Mouse (Mus musculus): ENCODE measurements around the gene Map3k13. TPM values are rescaled to one million over a fixed set of nuclear protein-coding genes. Genes with fewer than 3 reads are reported as not detected.
A peak's percentile ranks its signal among the peaks of the same experiment; 100 is the strongest.
"Not testable (repeated sequence)": the region's sequence is repeated elsewhere in the genome, so short reads cannot be mapped to it uniquely, and the experiment has no call there.

The Map3k13 gene
- polyA plus RNA-seq (2015; fragmentation: Nextera tagmentation; extraction: Ambion mirVana): 0.59 and 0.66 TPM in 2 replicates

- DNase-seq (ENCODE audit: low spot score): peak; percentile 94
Observed at GRCm38 (mm10) chr16:21793875-21794696, at the start of gene Map3k13. Gene Map3k13, plus strand, starts transcription at chr16:21794346.

DNA sequence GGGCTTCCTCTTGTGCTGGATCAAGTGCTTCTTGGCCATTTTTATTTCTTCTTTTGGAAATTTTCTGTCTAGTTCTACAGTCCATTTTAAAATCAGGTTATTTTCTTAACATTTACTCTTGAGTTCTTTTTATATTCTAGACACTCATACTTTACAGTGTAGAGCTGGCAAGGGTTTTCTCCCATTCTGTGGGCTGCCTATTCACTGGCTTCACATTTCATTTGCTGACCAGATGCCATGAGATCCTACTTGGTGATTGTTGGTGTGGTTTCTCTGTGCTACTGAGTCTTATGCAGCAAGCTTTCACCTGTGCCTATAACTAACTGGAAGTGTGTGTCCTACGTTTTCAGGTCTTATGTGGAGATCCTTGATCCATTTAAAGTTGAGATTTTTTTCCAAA is 35.7 kb upstream of the Map3k13 start:
- DNase-seq (ENCODE audit: low spot score): no peak

DNA sequence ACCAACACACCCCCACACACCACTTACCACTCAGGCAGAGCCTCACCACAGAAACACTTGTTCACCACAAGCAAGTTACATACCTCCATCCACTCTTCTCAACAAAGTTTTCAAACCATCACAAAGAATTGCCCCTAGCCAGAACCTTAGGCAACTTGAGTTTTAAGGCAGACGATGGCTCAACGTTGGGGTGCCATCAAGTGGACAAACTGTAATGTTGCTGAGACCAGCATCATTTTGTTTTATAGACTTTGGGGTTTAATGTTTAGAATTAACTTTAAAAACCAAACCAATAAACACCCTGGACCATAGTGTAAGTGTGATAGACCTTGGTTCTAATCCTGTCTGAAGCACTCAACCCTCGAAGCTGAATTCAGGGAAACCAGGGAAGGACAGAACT is 25.9 kb upstream of the Map3k13 start:
- DNase-seq (ENCODE audit: low spot score): no peak

- DNase-seq (ENCODE audit: low spot score): no peak
Observed at GRCm38 (mm10) chr16:21769667-21770066, 24.5 kb upstream of the Map3k13 start.

DNA sequence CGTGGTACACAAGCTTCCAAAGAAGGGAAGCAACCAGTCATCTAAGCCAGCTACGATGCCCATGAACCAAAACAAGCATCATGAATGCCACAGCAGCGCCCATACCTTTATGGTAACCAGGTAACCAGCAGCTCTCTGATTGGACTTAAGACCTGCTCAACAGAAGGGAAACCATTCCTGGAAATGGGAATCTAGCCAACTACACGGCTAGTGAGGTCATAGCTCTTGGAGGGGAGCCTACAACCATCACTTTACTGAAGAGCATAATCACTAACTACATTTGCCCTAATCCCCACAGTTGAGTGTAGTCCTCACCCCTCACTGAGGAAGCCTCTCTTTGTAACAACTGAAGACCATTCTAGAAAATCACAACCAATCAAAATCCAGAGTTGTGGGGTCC is 19.4 kb upstream of the Map3k13 start:
- DNase-seq (ENCODE audit: low spot score): no peak

DNA sequence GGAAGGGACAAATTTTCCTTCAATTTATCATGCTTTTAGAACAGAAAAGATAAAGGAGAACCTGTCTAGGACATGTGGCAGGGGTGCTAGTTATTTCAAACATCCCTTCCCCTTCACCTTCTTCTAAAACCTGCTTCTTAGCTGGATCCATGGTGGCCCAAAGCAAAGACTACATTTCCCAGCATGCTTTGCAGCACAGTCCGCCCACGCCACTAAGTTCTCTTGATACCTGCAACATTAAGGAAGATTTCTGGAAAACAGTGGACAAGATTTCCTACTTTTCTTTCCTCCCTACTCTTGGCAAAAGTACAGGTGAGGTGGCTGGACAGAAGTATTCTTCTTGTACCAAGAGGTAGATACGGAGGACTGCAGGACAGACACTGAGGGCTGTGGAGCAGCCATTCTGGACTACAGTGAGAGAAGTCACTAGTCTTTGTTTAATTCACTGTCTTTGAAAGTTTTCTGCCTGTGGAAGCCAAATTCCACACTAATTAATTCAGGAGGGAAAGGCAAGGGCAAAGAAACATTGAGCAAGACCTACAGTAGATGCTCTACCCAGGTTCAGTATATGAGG is 15.8 kb upstream of the Map3k13 start:
- peak; percentile 37 for DNase-seq (ENCODE audit: low spot score)

DNA sequence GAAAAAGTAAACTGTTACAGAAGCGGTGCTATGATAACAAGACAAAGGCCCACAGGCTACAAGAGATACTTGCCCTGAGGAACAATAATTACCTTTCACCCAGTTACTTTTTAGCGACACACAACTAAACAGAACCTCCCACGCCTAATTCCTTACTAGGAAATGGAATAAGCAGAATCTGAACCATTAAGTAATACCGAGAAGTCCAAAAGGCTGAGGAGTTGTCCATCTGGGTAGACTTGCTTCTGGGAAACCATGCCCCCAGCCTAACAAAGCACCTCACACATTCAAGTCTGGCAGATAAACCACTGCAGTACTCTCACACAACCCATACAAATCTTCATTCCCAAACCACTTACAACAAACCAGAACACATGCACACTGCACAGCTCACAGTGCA is 15.0 kb upstream of the Map3k13 start:
- DNase-seq (ENCODE audit: low spot score): no peak

DNA sequence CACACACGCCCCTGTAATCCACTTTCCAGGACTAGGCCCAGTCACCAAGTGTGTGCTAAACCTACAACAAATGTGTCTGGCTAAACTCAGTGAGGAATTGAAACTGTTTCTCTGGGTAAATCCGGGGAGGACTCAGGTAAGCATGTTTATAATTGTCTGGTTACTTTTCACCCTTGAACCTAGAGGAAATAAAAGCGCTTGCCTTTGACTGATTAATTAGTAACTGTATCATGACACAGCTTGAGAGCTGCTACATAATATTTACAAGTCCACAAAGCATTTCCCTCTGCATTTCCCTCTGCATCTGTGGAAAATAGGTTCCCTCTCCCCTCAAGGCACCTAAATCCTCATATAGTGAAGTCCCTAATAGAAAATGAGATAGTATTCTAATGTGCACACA is 12.9 kb upstream of the Map3k13 start:
- no peak for DNase-seq (ENCODE audit: low spot score)

DNA sequence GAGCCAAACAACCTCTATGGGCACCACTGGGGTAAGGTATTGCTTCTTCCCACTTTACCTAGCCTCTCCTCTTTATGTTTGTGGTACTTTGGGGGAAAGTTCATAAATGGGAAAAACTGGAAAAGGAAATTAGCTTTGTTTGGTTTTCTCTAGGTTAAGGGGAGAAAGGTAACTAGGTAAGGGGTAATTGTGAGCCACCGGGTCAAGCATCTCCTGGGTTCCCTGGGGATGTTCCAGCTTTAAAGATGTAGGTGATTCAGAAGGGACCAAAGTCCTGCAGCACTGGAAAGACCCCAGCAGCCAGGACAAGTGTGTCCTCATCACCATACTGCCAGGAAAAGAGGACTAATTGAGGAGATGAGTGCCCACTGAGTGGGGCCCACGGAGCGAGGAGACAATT is 12.3 kb upstream of the Map3k13 start:
- no peak for DNase-seq (ENCODE audit: low spot score)

DNA sequence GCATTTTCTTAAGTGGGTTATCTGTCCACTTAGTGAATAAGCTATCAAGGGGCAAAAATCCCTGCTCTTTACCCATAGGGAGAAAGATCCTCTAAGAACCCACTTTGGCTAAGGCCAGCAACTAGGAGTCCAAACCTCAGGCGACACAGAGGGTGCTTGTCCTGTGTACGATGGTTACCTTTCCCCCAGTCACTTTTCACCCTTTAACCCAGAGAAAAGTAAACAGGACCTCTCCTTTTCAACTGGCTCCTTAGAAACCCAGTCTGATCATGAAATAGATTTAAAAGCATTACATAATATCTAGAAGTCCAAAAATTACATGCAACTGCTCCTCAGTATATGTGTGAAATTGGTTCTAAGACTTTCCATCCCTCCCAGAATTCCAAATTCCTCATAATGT is 11.3 kb upstream of the Map3k13 start:
- DNase-seq (ENCODE audit: low spot score): no peak

- no peak for DNase-seq (ENCODE audit: low spot score)
Observed at GRCm38 (mm10) chr16:21785000-21785399, 9.1 kb upstream of the Map3k13 start.

DNA sequence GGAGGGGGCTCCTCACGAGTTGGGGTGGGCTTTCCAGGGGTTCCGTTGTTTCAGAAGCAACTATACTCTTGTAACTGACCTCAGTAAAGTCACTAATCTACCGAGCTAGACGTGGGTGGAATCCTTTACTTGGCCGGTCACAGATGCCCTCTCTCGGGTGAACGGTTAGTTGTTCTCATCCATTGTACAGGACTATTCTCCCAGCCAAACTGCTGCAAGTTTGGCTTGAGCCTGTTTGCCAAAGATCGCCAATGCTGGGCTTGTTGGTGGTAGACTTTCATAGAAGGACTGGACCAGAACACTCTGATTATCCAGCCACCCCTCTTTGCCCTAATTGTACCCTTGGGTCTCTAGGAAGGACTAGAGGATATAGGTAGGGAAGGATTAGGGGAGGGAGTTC is 7.8 kb upstream of the Map3k13 start:
- DNase-seq (ENCODE audit: low spot score): no peak

DNA sequence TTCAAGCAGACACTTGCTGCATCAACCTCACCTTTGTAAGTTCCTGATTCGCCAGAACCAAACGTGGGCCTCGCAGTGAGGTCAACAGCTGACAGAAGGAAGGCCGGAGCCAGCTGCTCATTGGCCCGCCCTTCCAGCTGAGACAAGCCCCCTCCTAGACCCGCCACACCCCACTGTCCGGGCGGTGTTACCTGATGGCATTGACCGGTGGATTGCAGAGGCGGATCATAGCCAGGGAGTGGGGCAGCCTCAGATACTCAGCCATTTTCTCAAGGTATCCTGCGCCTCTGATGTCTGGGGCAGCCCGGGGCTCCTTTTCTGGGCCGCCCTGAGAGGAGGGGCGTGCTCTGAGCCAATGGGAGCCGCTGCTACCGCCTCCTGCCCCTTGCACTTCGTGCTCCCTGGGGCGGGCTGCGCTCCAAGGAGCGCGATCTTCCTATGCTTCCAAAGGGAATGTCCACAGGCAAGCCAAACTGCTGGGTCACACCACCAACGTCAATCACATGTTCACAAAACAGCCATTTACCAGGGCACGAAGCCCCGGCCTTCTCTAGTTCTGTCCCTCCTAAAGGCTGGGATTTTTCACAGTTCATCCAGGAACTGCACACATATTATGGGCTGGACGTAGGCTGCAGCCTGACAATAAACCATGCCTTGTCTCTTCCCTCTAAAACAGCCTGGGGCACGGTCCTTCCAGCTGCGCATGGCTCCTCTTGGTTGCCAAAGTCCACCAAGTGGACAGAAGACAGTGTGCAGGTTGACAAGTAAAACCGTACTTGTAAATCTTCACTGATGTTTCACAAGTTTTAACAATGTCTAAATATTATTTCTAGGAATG is 6.4 kb upstream of the Map3k13 start, which contains the start of gene Ehhadh:
TSS of gene Ehhadh (minus strand) at position 292 of the 838 bp plus-strand sequence.
- peak; percentile 77 for DNase-seq (ENCODE audit: low spot score)

GRCm38 (mm10) chr16:21788581-21788980 is 5.6 kb upstream of the Map3k13 start:
- no peak for DNase-seq (ENCODE audit: low spot score)

- no peak for DNase-seq (ENCODE audit: low spot score)
Observed at GRCm38 (mm10) chr16:21789180-21789579, 5.0 kb upstream of the Map3k13 start.

DNA sequence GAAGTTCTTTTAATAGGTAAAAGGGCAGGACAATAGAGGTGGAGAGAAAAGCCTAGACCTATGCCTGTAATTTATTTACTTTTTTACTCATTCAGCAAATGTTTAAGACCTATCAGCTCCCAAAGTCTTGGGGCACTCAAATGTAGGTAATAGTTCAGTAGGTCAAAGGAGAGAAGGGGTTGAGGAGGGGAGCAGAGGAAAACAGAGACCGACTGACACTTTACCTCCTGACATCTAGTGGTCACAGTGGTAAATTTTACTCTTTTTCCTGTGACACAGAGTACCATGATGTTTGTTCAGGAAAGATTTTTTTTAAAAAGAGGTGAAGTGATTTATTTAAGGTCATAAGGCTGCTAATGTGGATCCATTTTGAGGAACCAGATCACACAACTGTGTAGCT is 3.7 kb upstream of the Map3k13 start:
- no peak for DNase-seq (ENCODE audit: low spot score)

DNA sequence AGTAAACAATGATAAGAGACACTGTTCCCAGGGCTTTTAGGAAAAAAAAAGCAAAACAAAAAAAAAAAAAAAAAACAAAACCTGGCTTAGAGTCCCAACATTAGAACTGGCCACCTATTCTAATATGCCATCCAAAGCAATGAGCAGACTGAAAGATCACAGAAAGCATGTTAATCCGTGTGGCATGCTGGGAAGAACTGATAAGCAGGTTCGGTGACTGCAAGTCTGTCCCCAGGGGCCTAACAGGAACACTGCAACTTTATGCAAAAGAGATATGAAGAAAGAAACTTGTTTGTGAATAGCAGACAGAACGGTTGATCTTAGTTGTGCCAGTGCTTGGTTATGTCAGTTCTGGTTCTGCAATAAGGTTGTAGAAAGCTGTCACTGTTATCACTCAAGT is 2.4 kb upstream of the Map3k13 start:
- no peak for DNase-seq (ENCODE audit: low spot score)

- not testable (repeated sequence) for DNase-seq (ENCODE audit: low spot score)
Observed at GRCm38 (mm10) chr16:21793080-21793810, 901 bp upstream of the Map3k13 start.

- no peak for DNase-seq (ENCODE audit: low spot score)
Observed at GRCm38 (mm10) chr16:21794697-21795045, 525 bp downstream of the Map3k13 start.

DNA sequence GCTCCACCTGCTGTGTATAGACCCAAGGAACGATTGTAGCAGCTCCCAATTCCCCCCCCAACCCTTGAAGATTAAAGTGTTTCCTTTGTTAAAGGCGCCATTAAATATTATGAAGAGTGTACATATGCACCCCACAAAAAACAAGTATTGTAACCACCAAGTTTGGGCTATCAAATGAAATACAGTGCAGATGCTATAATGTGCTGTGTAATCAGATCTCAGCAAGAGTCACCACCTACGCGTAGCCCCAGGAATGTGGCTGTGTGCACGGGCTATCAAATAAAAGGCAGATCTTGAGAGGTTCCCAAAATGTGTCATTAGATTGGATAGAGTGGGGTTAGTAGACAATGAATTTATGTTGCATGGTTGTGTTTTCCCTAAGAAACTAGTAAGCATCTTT is 925 bp downstream of the Map3k13 start:
- peak; percentile 30 for DNase-seq (ENCODE audit: low spot score)

GRCm38 (mm10) chr16:21804258-21804657 is 10.1 kb downstream of the Map3k13 start:
- DNase-seq (ENCODE audit: low spot score): no peak
